Mouse (Mus musculus) adrenal gland, adult 18-20 months (tissue): ENCODE data around the gene AV320801. TPM values are rescaled to one million over a fixed set of nuclear protein-coding genes. Genes with fewer than 3 reads are reported as not detected.
"Not testable (repeated sequence)": the region's sequence is repeated elsewhere in the genome, so short reads cannot be mapped to it uniquely, and the experiment has no call there.

ENCODE experiments used
- DNase-seq, 2 experiments: peaks; one replicate each; pipeline ENCODE4 v3.0.0; 2021 to 2022; ENCODE audit warnings: low spot score in 2 of 2
- long read RNA-seq, 2 experiments: library from polyadenylated mRNA; stranded (forward); transcript quantifications; one replicate each; pipeline ENCODE4 v2.0.0; 2021
- total RNA-seq, 2 experiments: library from RNA; stranded (reverse); gene quantifications; 1 replicate in 1 of 2; 2 replicates in 1 of 2; pipeline ENCODE4 v1.2.3; 2021

The AV320801 gene
- total RNA-seq: not detected
- long read RNA-seq, experiment 1: 0 reads
- long read RNA-seq, experiment 2: 0 reads

GRCm38 (mm10) chrX:135494288-135494687, at the start of gene AV320801:
AV320801 (plus strand) TSS chrX:135494588.
- not testable (repeated sequence) for DNase-seq

DNA sequence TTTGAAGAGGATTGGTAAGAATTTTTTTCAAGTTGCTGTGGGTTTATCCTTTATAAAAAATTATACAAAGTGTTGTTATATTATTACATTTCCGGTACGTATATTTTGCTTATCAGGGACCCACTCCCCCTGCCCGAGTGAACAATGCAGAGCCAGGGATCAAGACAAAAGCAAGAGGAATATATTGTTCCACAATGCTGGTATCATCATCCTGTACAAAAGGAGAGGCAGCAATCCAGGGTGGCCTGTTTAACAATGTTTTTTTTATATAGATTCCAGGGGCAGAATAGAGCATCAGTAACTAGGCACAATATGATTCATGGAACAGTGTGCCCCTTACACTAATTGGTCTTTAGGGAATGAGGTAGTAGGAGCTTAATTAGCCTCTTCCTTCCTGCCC, 30.2 kb upstream of the AV320801 start:
- not testable (repeated sequence) for DNase-seq

DNA sequence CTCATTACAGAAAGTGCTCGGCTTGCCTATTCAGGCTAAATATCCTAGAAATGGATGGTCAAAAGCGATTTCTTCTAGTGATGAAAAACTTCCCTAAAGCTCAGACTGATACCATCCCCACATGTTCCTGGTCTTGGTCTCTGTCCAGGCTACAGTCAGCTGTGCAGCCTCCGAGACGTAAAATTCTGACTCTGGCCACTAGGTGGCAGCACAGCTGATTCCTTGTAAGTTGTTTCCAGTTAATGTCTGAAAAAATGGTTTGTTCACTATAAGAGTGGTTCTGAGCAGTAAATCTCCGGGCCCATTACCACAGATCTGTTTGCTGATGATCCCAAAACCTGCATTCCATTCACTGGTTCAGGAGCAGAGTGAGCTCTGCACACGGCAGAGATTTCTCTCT, 12.5 kb upstream of the AV320801 start:
- DNase-seq: not testable (repeated sequence)

DNA sequence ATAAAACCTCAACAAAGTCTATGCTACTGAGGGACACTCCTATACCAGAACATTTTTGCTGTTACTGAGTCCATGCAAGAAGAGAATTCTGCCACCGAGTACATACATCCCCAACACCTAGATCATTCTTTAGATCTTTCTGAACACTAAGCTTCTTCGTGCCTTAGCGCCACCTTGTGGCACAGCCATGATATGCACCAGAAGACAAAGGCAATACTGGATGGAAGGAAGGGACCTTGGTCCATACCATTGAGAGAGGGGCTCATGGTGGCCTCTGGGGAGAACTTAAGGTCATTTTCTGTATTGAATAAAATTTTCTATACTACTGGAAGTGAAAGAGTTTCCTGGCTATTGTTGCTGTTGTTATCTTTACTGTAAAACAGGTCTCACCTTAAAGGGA, 11.2 kb upstream of the AV320801 start:
- not testable (repeated sequence) for DNase-seq

Other genes starting within 250 kb of the AV320801 start
- gene Pramel3, start 192.3 kb upstream of the AV320801 start, total RNA-seq: not detected
- gene Gm5128, start 121.3 kb upstream of the AV320801 start, total RNA-seq: not detected
- not detected for gene Gm7903, start 60.8 kb upstream of the AV320801 start, total RNA-seq
- gene Nxf7, start 104.2 kb downstream of the AV320801 start, total RNA-seq: not detected
- not detected for gene Prame, start 133.1 kb downstream of the AV320801 start, total RNA-seq
- gene Tcp11x2, start 199.2 kb downstream of the AV320801 start, total RNA-seq: not detected
- not detected for gene Tmsb15a, start 230.7 kb downstream of the AV320801 start, total RNA-seq
- 10 to 100 TPM in 1 of 2 experiments, 1 to 10 TPM in 1; 7.1 to 20.0 TPM for gene Armcx5, start 248.1 kb downstream of the AV320801 start, total RNA-seq
- gene Gprasp1, start 248.1 kb downstream of the AV320801 start, total RNA-seq: 100 to 1,000 TPM in 1 of 2 experiments, 10 to 100 TPM in 1; 83.7 to 124 TPM